Mouse (Mus musculus) heart, postnatal 0 days (tissue): ENCODE results near the gene Ak9.

ENCODE experiments used
- CTCF ChIP-seq: IDR thresholded peaks from 2 replicates; pipeline ENCODE4 v1.5.1; 2016; ENCODE audit warnings: antibody characterized with exemption, control low read depth, low read depth
- EP300 ChIP-seq: IDR thresholded peaks from 2 replicates; pipeline ENCODE4 v1.6.1; 2016; ENCODE audit warnings: antibody characterized with exemption, low read depth

GRCm38 (mm10) chr10:41470693-41471092 is 166.9 kb downstream of the Ak9 start:
- TF ChIP-seq EP300 (no peak), CTCF (no peak)
